Mouse (Mus musculus) CD4-positive, CD25-positive, alpha-beta regulatory T cell (primary cell): Measurements from ENCODE around the gene Nfkb2. TPM values are rescaled to one million over a fixed set of nuclear protein-coding genes. Genes with fewer than 3 reads are reported as not detected.

ENCODE experiments used
- polyA plus RNA-seq: library from polyadenylated mRNA; unstranded; fragments of 100-300 nt; shearing (Covaris generic); gene quantifications from one replicate; pipeline ENCODE4 v1.2.1, GENCODE M21; 2017

Nfkb2 gene
- polyA plus RNA-seq: 93.7 TPM

GRCm38 (mm10) chr19:46304216-46304841 lies at the start of gene Nfkb2:
Gene Nfkb2, plus strand, starts transcription at chr19:46304320.

GRCm38 (mm10) chr19:46326756-46327305 lies 22.7 kb downstream of the Nfkb2 start, which contains the start of gene Psd:
Gene Psd, minus strand, starts transcription at chr19:46327156.

DNA sequence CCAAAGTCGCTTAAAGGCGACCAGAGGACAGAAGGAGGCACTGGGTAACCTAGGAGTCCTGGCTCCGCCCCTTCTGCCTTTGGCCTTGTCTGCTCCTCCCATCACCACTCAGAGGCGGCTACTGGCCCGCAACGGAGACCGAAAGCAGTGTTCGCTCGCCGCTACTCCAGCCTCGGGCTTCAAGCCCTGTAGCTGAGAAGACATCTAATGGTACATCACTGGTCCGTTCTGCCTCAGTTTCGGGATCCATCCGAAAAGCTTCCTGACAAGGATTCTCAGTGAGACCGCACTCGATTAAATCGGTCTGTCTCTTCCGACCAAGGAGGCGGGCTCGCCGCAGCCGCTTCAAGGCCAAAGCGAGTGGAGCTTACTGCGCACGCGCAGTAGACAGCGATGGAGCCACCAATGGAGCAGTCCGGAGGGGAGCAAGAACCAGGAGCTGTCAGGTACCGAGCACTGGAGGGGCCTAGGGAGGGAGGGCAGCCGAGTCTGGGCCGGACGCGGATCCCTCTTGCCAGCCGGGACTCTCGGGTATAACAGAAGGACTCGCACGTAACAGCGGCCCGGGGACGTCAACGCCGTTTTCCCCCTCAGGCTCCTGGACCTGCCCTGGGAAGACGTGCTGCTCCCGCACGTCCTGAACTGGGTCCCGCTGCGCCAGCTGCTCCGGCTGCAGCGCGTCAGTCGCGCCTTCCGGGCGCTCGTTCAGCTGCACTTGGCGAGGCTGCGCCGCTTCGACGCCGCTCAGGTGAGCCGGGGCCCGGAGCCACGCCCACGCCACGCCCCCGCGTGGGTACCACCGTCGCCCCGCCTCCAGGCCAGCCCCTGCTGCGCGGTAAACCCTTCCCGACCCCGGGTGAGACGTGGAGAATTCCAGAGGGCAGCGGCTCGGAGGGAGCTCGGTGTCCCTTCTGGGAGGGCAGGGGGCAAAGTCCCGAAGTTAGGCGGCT lies 24.2 kb downstream of the Nfkb2 start, which contains the start of gene Fbxl15:
TSS of gene Fbxl15 (plus strand) at position 104 of the 950 bp plus-strand sequence.

GRCm38 (mm10) chr19:46338331-46338936 lies 34.3 kb downstream of the Nfkb2 start, which contains the start of gene Cuedc2:
Gene Cuedc2, minus strand, starts transcription at chr19:46338702.

GRCm38 (mm10) chr19:46350168-46350932 lies 46.2 kb downstream of the Nfkb2 start, which contains the start of gene 2310034G01Rik:
Gene 2310034G01Rik, minus strand, starts transcription at chr19:46350302.

Other genes starting within 250 kb of the Nfkb2 start
- 93.6 TPM for gene Nolc1, start 228.5 kb upstream of the Nfkb2 start, polyA plus RNA-seq
- not detected for gene Elovl3, start 172.4 kb upstream of the Nfkb2 start, polyA plus RNA-seq
- gene Pitx3, start 156.0 kb upstream of the Nfkb2 start, polyA plus RNA-seq: not detected
- 55.6 TPM for gene Gbf1, start 151.8 kb upstream of the Nfkb2 start, polyA plus RNA-seq
- 5.4 TPM for gene Psd, start 22.8 kb downstream of the Nfkb2 start, polyA plus RNA-seq
- 12.5 TPM for gene Fbxl15, start 23.9 kb downstream of the Nfkb2 start, polyA plus RNA-seq
- gene Cuedc2, start 34.4 kb downstream of the Nfkb2 start, polyA plus RNA-seq: 54.5 TPM
- gene Mfsd13a, start 36.8 kb downstream of the Nfkb2 start, polyA plus RNA-seq: 5.9 TPM
- gene 2310034G01Rik, start 46.0 kb downstream of the Nfkb2 start, polyA plus RNA-seq: 0.13 TPM
- 106 TPM for gene Actr1a, start 91.4 kb downstream of the Nfkb2 start, polyA plus RNA-seq
- 40.6 TPM for gene Sufu, start 92.6 kb downstream of the Nfkb2 start, polyA plus RNA-seq
- gene Trim8, start 197.4 kb downstream of the Nfkb2 start, polyA plus RNA-seq: 124 TPM